Mouse (Mus musculus) heart, embryonic 14.5 days (tissue): ENCODE data around the gene Xrcc3. TPM values are rescaled to one million over a fixed set of nuclear protein-coding genes. Genes with fewer than 3 reads are reported as not detected.

Source experiments
- ATAC-seq: fragments of 200-750 bp; cut with Nextera tagmentation; 2 replicates; pipeline ENCODE4 v1.8.0; 2017; ENCODE audit warnings: low read depth, moderate TSS enrichment; ENCODE audit not compliant: insufficient number of reproducible peaks, insufficient read depth, low FRiP score
- H3K27ac ChIP-seq, 2 experiments: fragments of 200-500 bp in 1 of 2; fragments of 300-500 bp in 1 of 2; sonication (generic) in 1 of 2; replicated peaks in 1 of 2; 2 replicates each; pipeline ENCODE4 v1.5.1; 2012 to 2014; ENCODE audit warnings: low read depth in 2 of 2, low read length in 2 of 2, control low read depth in 1 of 2, mild to moderate bottlenecking in 1 of 2, mixed read lengths in 1 of 2; ENCODE audit not compliant: control insufficient read depth in 1 of 2, insufficient read depth in 1 of 2
- H3K27me3 ChIP-seq: fragments of 300-500 bp; sonication (generic); 2 replicates; pipeline ENCODE4 v1.6.1; 2014; ENCODE audit warnings: mild to moderate bottlenecking, low read length, control low read depth; ENCODE audit not compliant: control insufficient read depth, insufficient read depth
- H3K36me3 ChIP-seq: fragments of 300-500 bp; sonication (generic); 2 replicates; pipeline ENCODE4 v1.6.1; 2014; ENCODE audit warnings: mild to moderate bottlenecking, control low read depth, low read length, mixed read lengths; ENCODE audit not compliant: control insufficient read depth, insufficient read depth
- H3K4me1 ChIP-seq, 2 experiments: fragments of 200-500 bp in 1 of 2; fragments of 300-500 bp in 1 of 2; sonication (generic) in 1 of 2; 2 replicates each; pipeline ENCODE4 v1.6.1; 2012 to 2014; ENCODE audit warnings: low read length in 2 of 2, control low read depth in 1 of 2, mixed read lengths in 1 of 2; ENCODE audit not compliant: control insufficient read depth in 2 of 2, insufficient read depth in 2 of 2
- H3K4me2 ChIP-seq: fragments of 300-500 bp; sonication (generic); 2 replicates; pipeline ENCODE4 v1.6.1; 2014; ENCODE audit warnings: mild to moderate bottlenecking, low read length
- H3K4me3 ChIP-seq, 2 experiments: fragments of 200-500 bp in 1 of 2; fragments of 300-500 bp in 1 of 2; sonication (generic) in 1 of 2; 2 replicates each; pipeline ENCODE4 v1.5.1; 2012 to 2014; ENCODE audit warnings: low read length in 2 of 2, mild to moderate bottlenecking in 2 of 2, control low read depth in 1 of 2, low read depth in 1 of 2, moderate library complexity in 1 of 2; ENCODE audit not compliant: control insufficient read depth in 1 of 2, insufficient read depth in 1 of 2
- H3K9ac ChIP-seq: fragments of 300-500 bp; sonication (generic); 2 replicates; pipeline ENCODE4 v1.6.1; 2014; ENCODE audit warnings: mild to moderate bottlenecking, low read length
- H3K9me3 ChIP-seq: fragments of 300-500 bp; sonication (generic); 2 replicates; pipeline ENCODE4 v1.6.1; 2016; ENCODE audit warnings: low read length, control low read depth; ENCODE audit not compliant: control insufficient read depth
- WGBS: fragments of 180-500 bp; shearing (Covaris S2); extraction: QIAGEN DNeasy Blood & Tissue Kit; methylation state at CpG from one replicate; pipeline ENCODE4 v1.1.7; 2014; 5-methylcytosine and 5-hydroxymethylcytosine counted together
- polyA plus RNA-seq: library from polyadenylated mRNA; unstranded; fragments of >200 nt; fragmentation: Nextera tagmentation; extraction: Ambion mirVana; gene quantifications from 2 replicates; pipeline ENCODE4 v1.2.1, GENCODE M21; 2014

Xrcc3 gene
- polyA plus RNA-seq, 1 experiment from 2014 or later = 5.7 TPM

DNA sequence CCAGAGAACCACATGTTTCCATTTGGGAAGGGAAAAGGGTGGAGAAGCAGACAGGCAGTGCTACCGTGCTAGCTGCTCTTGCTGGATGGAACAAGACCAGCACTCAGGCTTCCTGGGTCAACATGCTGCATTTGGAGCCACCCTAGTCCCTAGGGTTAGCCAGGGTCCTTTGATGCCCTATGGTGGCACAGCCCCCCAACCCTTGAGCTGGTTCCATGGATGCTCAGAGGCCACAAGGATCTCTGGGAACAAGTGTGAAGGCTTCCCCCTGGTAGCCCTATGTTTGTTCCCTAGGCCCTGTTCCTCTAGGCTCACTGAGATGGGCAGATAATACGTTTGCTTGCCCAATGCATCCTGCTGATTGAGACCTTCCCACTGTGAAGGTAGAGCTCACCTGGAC lies 58.4 kb downstream of the Xrcc3 start:
- H3K9me3 ChIP-seq = no peaks in the 10 kb centered on the region
- ATAC-seq = no peak
- no peak overlapping the region for H3K9ac ChIP-seq
- no peak overlapping the region for H3K4me2 ChIP-seq
- no peaks in the 10 kb centered on the region for H3K36me3 ChIP-seq
- peaks cover 14 to 28% of the 10 kb centered on the region in 2 experiments; a peak in 3 of 4 replicates for H3K4me1 ChIP-seq
- 54% methylated on average over 2 of the region's 2 CpGs for WGBS
- H3K27ac ChIP-seq = no peak overlapping the region
- no peaks in the 10 kb centered on the region for H3K27me3 ChIP-seq
- no peak overlapping the region for H3K4me3 ChIP-seq

DNA sequence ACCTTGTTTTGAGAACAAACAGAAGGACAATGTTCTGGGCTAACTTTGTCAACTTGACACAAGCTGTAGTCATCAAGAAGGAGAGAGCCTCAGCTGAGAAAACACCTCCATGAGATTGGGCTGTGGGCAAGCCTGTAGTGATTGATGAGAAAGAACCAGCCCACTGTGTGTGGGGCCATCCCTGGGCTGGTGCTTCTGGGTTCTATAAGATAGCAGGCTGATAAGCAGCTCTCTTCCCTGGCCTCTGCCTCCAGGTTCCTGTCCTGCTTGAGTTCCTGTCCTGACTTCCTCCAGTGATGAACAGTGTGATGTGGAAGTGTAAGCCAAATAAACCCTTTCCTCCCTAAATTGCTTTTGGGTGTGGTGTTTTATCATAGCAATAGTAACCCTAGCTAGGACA lies 59.0 kb downstream of the Xrcc3 start:
- ATAC-seq = no peak

GRCm38 (mm10) chr12:111753347-111753746 lies 60.3 kb downstream of the Xrcc3 start:
- Histone ChIP-seq H3K9ac (no peak overlapping the region), H3K4me3 (no peak overlapping the region)
- no peak for ATAC-seq

More for the DNA sequence above, 59.0 kb downstream of the Xrcc3 start:
- H3K4me1 ChIP-seq = peaks cover 17 to 25% of the 10 kb centered on the region in 2 experiments; a peak in 3 of 4 replicates
- H3K27me3 ChIP-seq = no peaks in the 10 kb centered on the region
- no peak overlapping the region for H3K4me2 ChIP-seq
- H3K9me3 ChIP-seq = no peaks in the 10 kb centered on the region
- no peak overlapping the region for H3K4me3 ChIP-seq
- no peak overlapping the region for H3K27ac ChIP-seq
- H3K9ac ChIP-seq = no peak overlapping the region
- H3K36me3 ChIP-seq = no peaks in the 10 kb centered on the region

More at GRCm38 (mm10) chr12:111753347-111753746, 60.3 kb downstream of the Xrcc3 start:
- peak overlapping the region; percentile 41 for H3K4me2 ChIP-seq
- H3K27me3 ChIP-seq = no peaks in the 10 kb centered on the region
- no peak overlapping the region for H3K27ac ChIP-seq
- H3K9me3 ChIP-seq = no peaks in the 10 kb centered on the region
- no peaks in the 10 kb centered on the region for H3K36me3 ChIP-seq
- 42% methylated on average over 8 of the region's 9 CpGs for WGBS
- H3K4me1 ChIP-seq = peaks cover 17 to 23% of the 10 kb centered on the region in 2 experiments; a peak in 3 of 4 replicates

Other genes with a start within 250 kb of the Xrcc3 start
- 50.6 and 50.8 TPM in 2 replicates for gene Mark3, start 239.3 kb downstream of the Xrcc3 start, polyA plus RNA-seq
- 262 and 266 TPM in 2 replicates for gene Ckb, start 141.5 kb downstream of the Xrcc3 start, polyA plus RNA-seq
- gene Trmt61a, start 135.8 kb downstream of the Xrcc3 start, polyA plus RNA-seq = 3.1 and 5.5 TPM in 2 replicates
- gene Bag5, start 100.6 kb downstream of the Xrcc3 start, polyA plus RNA-seq = 42.1 and 42.6 TPM in 2 replicates
- gene Apopt1, start 100.6 kb downstream of the Xrcc3 start, polyA plus RNA-seq = 49.7 and 51.0 TPM in 2 replicates
- 98.9 and 118 TPM in 2 replicates for gene Klc1, start 55.0 kb downstream of the Xrcc3 start, polyA plus RNA-seq
- gene Zfyve21, start 297 bp upstream of the Xrcc3 start, polyA plus RNA-seq = 88.3 and 89.3 TPM in 2 replicates
- gene Ppp1r13b, start 94.2 kb upstream of the Xrcc3 start, polyA plus RNA-seq = 15.4 and 15.5 TPM in 2 replicates
- 1,909 and 2,053 TPM in 2 replicates for gene Atp5mpl, start 153.1 kb upstream of the Xrcc3 start, polyA plus RNA-seq
- 0.16 and 0.49 TPM in 2 replicates for gene Tdrd9, start 157.7 kb upstream of the Xrcc3 start, polyA plus RNA-seq
- 1.0 and 1.9 TPM in 2 replicates for gene Rd3l, start 167.4 kb upstream of the Xrcc3 start, polyA plus RNA-seq